Mouse (Mus musculus) spleen, adult 2 months (tissue): ENCODE measurements around the gene Ubox5. TPM values are rescaled to one million over a fixed set of nuclear protein-coding genes. Genes with fewer than 3 reads are reported as not detected.

ENCODE experiments used
- DNase-seq, 2 experiments: peaks; one replicate each; pipeline versions ENCODE4 v3.0.0 to v3.0.0-alpha.2; 2012 to 2021; ENCODE audit warnings: low spot score in 2 of 2, low read depth in 1 of 2
- H3K27ac ChIP-seq: fragments of 200-500 bp; 2 replicates; pipeline ENCODE4 v1.5.1; 2012; ENCODE audit warnings: low read length, inconsistent platforms; ENCODE audit not compliant: insufficient read depth
- H3K27me3 ChIP-seq: fragments of 200-500 bp; 2 replicates; pipeline ENCODE4 v1.6.1; 2012; ENCODE audit warnings: mild to moderate bottlenecking, moderate library complexity, low read length, inconsistent platforms; ENCODE audit not compliant: control insufficient read depth, insufficient read depth
- H3K36me3 ChIP-seq: fragments of 200-500 bp; 2 replicates; pipeline ENCODE4 v1.6.1; 2012; ENCODE audit warnings: mild to moderate bottlenecking, low read length, inconsistent platforms; ENCODE audit not compliant: control insufficient read depth, insufficient read depth
- H3K4me1 ChIP-seq: fragments of 200-500 bp; 2 replicates; pipeline ENCODE4 v1.6.1; 2011; ENCODE audit warnings: inconsistent platforms; ENCODE audit not compliant: control insufficient read depth, insufficient read depth, insufficient read length
- H3K4me3 ChIP-seq: fragments of 200-500 bp; 2 replicates; pipeline ENCODE4 v1.5.1; 2011; ENCODE audit warnings: mild to moderate bottlenecking, inconsistent platforms; ENCODE audit not compliant: insufficient read depth, insufficient read length; ENCODE audit errors: extremely low read depth
- CTCF ChIP-seq: fragments of 200-500 bp; IDR thresholded peaks from 2 replicates; pipeline ENCODE4 v1.5.1; 2011; ENCODE audit warnings: mild to moderate bottlenecking, inconsistent platforms; ENCODE audit not compliant: insufficient read depth, insufficient read length, insufficient replicate concordance; ENCODE audit errors: extremely low read depth
- POLR2A ChIP-seq: fragments of 200-500 bp; IDR thresholded peaks from 2 replicates; pipeline ENCODE4 v1.6.1; 2011; ENCODE audit warnings: low read depth, low read length, inconsistent platforms
- WGBS: fragments of 180-500 bp; shearing (Covaris S2); methylation state at CpG from one replicate; pipeline ENCODE4 v1.1.7; 2018; 5-methylcytosine and 5-hydroxymethylcytosine counted together
- polyA plus RNA-seq: library from polyadenylated mRNA; depleted of rRNA; stranded (reverse); fragments of >200 nt; gene quantifications from 2 replicates; pipeline ENCODE4 v1.2.3, GENCODE M21; 2012

The Ubox5 gene
- polyA plus RNA-seq, 1 experiment, result 3.8 TPM

- 1% methylated on average over 23 of the region's 23 CpGs for WGBS
- H3K27ac ChIP-seq, result no peak overlapping the region
Observed at GRCm38 (mm10) chr2:130564063-130564462, 65.8 kb downstream of the Ubox5 start.

GRCm38 (mm10) chr2:130563212-130564055 is 66.4 kb downstream of the Ubox5 start, which contains the start of gene Mrps26:
Mrps26 (plus strand) TSS chr2:130563742.
- Histone ChIP-seq H3K36me3 (peaks cover 3% of the 10 kb centered on the region; the same call in 1 of the 2 replicates), H3K4me1 (peaks cover 8% of the 10 kb centered on the region; the same call in 1 of the 2 replicates), H3K4me3 (peak within 1 kb of the TSS; percentile 84), H3K27ac (peak within 1 kb of the TSS; percentile 64), H3K27me3 (no peaks in the 10 kb centered on the region)
- peak; percentile 78 to 92 for DNase-seq
- under 1% methylated on average over 60 of the region's 61 CpGs for WGBS
- TF ChIP-seq POLR2A, result peak; percentile 62
- TF ChIP-seq CTCF, result no peak

More at GRCm38 (mm10) chr2:130564063-130564462, 65.8 kb downstream of the Ubox5 start:
- H3K36me3 ChIP-seq, result peaks cover 3% of the 10 kb centered on the region; the same call in 1 of the 2 replicates
- TF ChIP-seq CTCF (no peak), POLR2A (no peak)
- H3K4me1 ChIP-seq, result peaks cover 8% of the 10 kb centered on the region; the same call in 1 of the 2 replicates
- peak in 1 of 2 experiments; percentile 9 for DNase-seq
- no peaks in the 10 kb centered on the region for H3K27me3 ChIP-seq
- peak overlapping the region; percentile 84 for H3K4me3 ChIP-seq

- TF ChIP-seq POLR2A (no peak), CTCF (no peak)
- Histone ChIP-seq H3K36me3 (peaks cover 8% of the 10 kb centered on the region), H3K4me1 (peaks cover 1% of the 10 kb centered on the region; the same call in 1 of the 2 replicates), H3K4me3 (no peak overlapping the region), H3K27me3 (no peaks in the 10 kb centered on the region), H3K27ac (no peak overlapping the region)
- DNase-seq, result no peak
- 72% methylated on average over 2 of the region's 2 CpGs for WGBS
Observed at GRCm38 (mm10) chr2:130558015-130558414, 71.8 kb downstream of the Ubox5 start.

GRCm38 (mm10) chr2:130557462-130557861 is 72.4 kb downstream of the Ubox5 start:
- no peak for DNase-seq
- Histone ChIP-seq H3K4me1 (no peaks in the 10 kb centered on the region), H3K36me3 (peaks cover 10% of the 10 kb centered on the region), H3K4me3 (no peak overlapping the region), H3K27ac (no peak overlapping the region), H3K27me3 (no peaks in the 10 kb centered on the region)
- 94% methylated on average over 2 of the region's 2 CpGs for WGBS
- no peak for TF ChIP-seq CTCF
- TF ChIP-seq POLR2A, result no peak

- no peak for DNase-seq
- H3K27me3 ChIP-seq, result no peaks in the 10 kb centered on the region
- H3K4me1 ChIP-seq, result no peaks in the 10 kb centered on the region
- H3K4me3 ChIP-seq, result no peak overlapping the region
- no peak for TF ChIP-seq POLR2A
- TF ChIP-seq CTCF, result no peak
- no peak overlapping the region for H3K27ac ChIP-seq
- 92% methylated on average over 1 of the region's 1 CpGs for WGBS
- H3K36me3 ChIP-seq, result peaks cover 21% of the 10 kb centered on the region
Observed at GRCm38 (mm10) chr2:130556292-130556691, 73.5 kb downstream of the Ubox5 start.

- 65% methylated on average over 7 of the region's 7 CpGs for WGBS
- Histone ChIP-seq H3K4me1 (no peaks in the 10 kb centered on the region), H3K4me3 (no peak overlapping the region), H3K36me3 (peaks cover 28% of the 10 kb centered on the region), H3K27me3 (no peaks in the 10 kb centered on the region), H3K27ac (no peak overlapping the region)
- no peak for DNase-seq
- no peak for TF ChIP-seq POLR2A
Observed at GRCm38 (mm10) chr2:130554841-130555240, 75.0 kb downstream of the Ubox5 start.

- no peaks in the 10 kb centered on the region for H3K4me1 ChIP-seq
- H3K4me3 ChIP-seq, result no peak overlapping the region
- DNase-seq, result no peak
- no peaks in the 10 kb centered on the region for H3K27me3 ChIP-seq
- no peak overlapping the region for H3K27ac ChIP-seq
- peaks cover 44% of the 10 kb centered on the region for H3K36me3 ChIP-seq
- no peak for TF ChIP-seq POLR2A
- TF ChIP-seq CTCF, result no peak
- WGBS, result 73% methylated on average over 8 of the region's 8 CpGs
Observed at GRCm38 (mm10) chr2:130546957-130547356, 82.9 kb downstream of the Ubox5 start.
